Mouse (Mus musculus) heart, postnatal 0 days (tissue): Measurements from ENCODE around the gene Deup1.

Source experiments
- CTCF ChIP-seq: IDR thresholded peaks from 2 replicates; pipeline ENCODE4 v1.5.1; 2016; ENCODE audit warnings: antibody characterized with exemption, control low read depth, low read depth
- EP300 ChIP-seq: IDR thresholded peaks from 2 replicates; pipeline ENCODE4 v1.6.1; 2016; ENCODE audit warnings: antibody characterized with exemption, low read depth

DNA sequence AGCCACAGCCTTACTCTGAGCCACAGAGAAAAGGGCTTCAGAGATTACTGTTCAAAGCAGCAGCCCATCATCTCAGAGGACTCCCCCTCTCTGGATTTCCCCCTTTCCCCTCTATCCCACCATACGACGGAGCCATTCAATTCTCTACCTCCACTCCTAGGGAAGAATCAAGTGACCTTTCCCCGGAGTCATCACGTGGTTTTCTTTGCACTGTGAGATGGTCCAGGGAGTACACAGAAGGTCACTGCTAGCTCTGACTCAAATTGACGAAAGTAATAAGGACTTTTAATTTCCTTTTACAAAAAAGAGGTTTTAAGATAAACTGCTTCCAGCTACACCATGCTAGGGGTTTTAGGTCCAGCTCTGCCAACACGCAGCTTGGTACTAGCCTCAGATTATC is 31.3 kb upstream of the Deup1 start:
- no peak for TF ChIP-seq CTCF
- no peak for TF ChIP-seq EP300
